Mouse (Mus musculus): ENCODE data around the gene Ccdc170.

DNA sequence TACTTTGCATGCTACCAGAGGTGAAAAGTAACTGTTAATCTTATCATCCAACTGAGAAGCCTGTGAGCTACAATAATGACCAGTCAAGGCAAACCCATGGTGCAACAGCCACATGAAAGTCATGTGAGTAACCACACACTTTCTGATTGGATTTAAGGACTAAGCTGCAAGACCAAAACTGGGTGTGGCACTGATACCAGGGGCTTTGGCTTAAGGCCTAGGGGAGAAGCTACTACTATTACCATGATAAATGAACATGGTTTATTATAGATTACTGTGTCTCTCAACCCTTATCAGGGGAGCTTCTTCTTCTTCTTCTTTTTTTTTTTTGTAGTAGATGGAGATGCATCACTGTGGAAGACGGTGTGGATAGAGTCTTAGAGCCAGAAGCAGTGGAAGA is 82.8 kb downstream of the Ccdc170 start:
- TF ChIP-seq GATA1 (IDR thresholded peaks at IDR 0.05; ENCODE audit: borderline replicate concordance, low read length) = no peak
- TF ChIP-seq FLI1 (IDR thresholded peaks at IDR 0.05; ENCODE audit: low read length) = no peak
